Mouse (Mus musculus): ENCODE results near the gene N4bp2l2. TPM values are rescaled to one million over a fixed set of nuclear protein-coding genes. Genes with fewer than 3 reads are reported as not detected.
A peak's percentile ranks its signal among the peaks of the same experiment; 100 is the strongest.

N4bp2l2 gene
- total RNA-seq, 2 experiments from 2014 or later, result 82.2 to 88.5 TPM

DNA sequence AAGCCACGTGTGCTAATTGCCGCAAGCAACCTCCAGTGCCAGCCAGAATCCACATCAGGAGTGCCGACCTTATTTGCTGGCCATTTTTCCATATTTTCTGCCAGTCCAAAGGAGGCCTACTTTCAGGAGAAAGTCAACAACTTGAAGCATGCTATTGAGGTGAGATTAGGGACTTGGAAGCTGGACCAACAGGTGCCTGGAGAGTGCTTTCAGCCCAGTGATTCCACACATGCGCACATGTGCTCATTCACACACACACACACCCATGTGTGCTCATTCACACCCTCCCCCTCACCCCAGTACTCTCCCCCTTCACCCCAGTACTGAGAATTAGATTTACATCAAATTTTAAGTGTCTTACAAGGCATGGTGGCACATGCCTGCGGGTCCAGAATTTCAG, 99.0 kb downstream of the N4bp2l2 start:
- DNase-seq (ENCODE audit: low spot score in 2 of 2), result no peak

DNA sequence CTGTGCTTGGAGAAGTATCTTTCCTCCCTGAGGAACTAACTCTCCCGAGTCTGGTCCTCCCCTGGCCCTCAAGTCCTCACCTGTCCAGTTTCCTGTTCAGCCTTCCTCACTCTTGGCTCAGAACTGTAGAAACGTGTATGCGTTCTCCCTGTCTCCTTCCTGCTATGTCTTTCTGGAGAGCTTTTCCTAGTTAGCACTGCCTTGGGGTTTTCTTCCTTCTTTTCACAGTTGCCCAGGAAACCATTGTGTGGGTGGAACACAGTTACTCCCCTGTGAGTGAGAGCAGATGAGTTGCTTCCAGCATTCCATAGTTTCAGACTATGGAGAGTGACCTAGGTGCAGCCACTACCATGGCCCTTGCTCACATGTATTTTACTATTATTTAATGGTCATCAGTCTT, 99.8 kb downstream of the N4bp2l2 start:
- peak; percentile 44 to 46 for DNase-seq (ENCODE audit: low spot score in 2 of 2)

DNA sequence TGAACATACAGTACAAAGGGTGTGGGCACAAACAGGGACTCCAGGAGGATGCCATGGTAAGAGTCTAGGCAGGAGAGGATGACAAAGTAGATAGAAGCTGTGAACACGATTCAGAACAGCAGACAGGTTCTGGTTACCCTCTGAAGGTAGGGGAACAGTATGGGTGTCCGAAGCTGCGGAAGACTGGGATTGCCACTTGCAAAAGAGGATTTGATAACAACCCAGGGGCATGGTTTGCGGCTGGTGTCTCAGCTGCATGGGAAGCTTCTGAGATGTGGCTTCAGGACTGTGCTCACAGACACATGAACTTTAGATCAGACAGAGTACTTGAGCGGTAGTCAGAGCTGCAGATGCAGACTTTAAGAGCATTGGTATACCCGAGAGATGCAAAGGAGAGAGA, 101.6 kb downstream of the N4bp2l2 start:
- no peak for DNase-seq (ENCODE audit: low spot score in 2 of 2)

DNA sequence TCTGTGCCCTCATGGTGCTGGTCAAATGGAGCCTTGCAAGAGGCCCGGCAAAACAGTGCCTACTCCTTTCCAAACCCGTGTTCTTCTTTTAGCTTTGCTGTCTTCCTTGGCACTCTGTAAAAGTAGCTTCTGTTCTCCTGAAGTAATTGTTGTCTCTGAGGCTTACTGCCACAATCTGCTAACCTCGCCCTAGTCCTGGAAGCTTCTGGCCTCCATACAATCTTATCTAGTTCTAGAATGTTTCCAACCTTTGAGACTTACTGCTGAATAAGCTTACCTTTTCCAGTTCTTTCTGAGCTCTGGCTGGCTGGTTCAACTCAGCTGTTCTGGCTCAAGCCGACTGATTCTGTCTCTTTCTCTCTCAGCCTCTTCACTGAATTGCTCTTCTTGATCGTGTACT, 104.2 kb downstream of the N4bp2l2 start:
- DNase-seq (ENCODE audit: low spot score in 2 of 2), result no peak

DNA sequence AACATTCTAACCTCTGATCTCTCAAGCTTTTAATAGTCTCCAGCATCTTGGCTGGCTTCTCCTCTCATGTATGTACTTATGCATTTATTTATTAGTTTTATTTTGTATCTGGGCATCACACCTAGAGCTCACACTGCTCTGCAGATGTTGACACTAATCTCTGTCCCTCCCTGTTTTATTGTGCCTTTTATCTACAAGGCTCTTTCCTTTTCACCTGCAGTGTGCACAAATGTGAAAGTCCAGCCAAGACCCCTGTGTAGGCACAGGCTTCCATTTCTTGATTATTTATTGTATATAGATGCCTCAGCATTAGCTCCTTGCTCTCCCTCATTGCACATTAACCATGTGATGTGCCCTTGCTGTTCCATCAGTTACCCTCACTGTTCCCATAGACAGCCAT, 104.6 kb downstream of the N4bp2l2 start:
- no peak for DNase-seq (ENCODE audit: low spot score in 2 of 2)

DNA sequence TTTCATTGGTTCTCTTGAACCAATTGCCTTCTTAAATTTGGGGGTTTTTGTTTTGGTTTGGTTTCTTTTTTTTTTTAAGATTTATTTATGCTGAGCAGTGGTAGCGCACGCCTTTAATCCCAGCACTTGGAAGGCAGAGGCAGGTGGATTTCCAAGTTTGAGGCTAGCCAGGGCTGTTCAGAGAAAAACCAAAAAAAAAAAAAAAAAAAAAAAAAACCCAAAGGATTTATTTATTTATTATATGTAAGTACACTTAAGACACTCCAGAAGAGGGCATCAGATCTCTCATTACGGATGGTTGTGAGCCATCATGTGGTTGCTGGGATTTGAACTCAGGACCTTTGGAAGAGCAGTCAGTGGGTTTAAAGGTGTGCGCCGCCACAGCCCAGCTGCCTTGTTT, 105.1 kb downstream of the N4bp2l2 start:
- DNase-seq (ENCODE audit: low spot score in 2 of 2), result no peak

DNA sequence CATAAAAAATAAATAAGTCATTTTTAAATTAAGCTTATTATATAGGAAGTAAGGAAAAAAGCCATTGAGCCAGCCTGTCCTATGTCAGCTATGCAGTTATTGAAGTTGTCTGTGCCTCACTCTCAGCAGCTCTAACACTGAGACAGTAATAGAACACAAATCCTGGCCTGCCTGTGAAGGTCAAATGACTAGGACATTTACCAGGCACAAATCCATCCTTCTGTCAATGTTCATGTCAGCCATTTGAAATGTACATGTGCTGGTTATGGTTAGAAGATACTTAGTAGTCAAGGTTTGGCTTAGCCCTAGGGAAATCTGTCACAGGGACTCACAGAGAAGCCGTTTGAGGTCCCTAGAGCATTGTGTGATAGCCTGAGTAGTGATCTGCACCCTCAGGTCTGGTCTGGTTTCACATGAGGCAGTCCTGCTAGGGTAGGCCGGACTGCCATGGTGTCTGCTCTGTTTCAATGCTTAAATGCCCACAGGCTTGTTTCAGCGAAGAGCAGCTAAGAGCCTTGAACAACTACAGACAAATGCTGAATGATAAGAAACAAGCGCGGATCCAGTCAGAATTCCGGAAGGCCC, 106.4 kb downstream of the N4bp2l2 start:
- DNase-seq (ENCODE audit: low spot score in 2 of 2), result no peak

Other genes starting within 250 kb of the N4bp2l2 start
- gene Zar1l, start 148.0 kb downstream of the N4bp2l2 start, total RNA-seq (2021), result 1 to 10 TPM; 1.3 to 1.6 TPM
- 1 to 10 TPM; 4.6 to 8.3 TPM for gene Brca2, start 143.6 kb downstream of the N4bp2l2 start, total RNA-seq (2021)
- gene N4bp2l1, start 69.0 kb downstream of the N4bp2l2 start, total RNA-seq (2021), result 10 to 100 TPM; 53.9 to 58.4 TPM
- gene Pds5b, start 7.6 kb upstream of the N4bp2l2 start, total RNA-seq (2021), result 10 to 100 TPM; 73.1 to 75.1 TPM

All from left cerebral cortex, adult 18-20 months (tissue).